Mouse (Mus musculus): ENCODE measurements at regions not wholly inside any gene's neighbourhood (a gene's known extent, or its start where the extent isn't known, plus 50 kb on each side); places are given as distances from the start of the nearest gene placed in this dataset.

DNA sequence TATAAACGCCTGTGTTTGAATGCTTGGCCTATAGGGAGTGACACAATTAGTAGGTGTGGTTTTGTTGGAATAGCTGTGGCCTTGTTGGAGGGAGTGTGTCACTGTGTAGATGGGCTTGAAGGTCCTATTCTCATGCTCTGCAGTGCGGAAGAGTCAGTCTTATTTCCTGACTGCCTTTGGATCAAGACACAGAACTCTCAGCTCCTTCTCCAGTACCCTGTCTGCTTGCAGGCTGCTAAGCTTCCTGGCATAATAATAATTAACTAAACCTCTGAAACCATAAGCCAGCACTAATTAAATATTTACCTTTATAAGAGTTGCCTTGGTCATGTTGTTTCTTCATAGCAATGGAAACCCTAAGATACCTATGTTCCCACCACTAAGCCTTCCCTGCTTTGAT, 409.8 kb upstream of the Sall1 start:
- no peak for ATAC-seq
- Histone ChIP-seq H3K27me3 (replicated peaks; ENCODE audit: control insufficient read depth, insufficient read depth, low read length) (no peaks in the 10 kb centered on the region), H3K27ac (ENCODE audit: low read length) (no peak overlapping the region), H3K36me3 (ENCODE audit: control insufficient read depth, insufficient read depth, low read length) (no peaks in the 10 kb centered on the region), H3K4me1 (ENCODE audit: control insufficient read depth, insufficient read depth, low read length) (no peaks in the 10 kb centered on the region), H3K9ac (ENCODE audit: low read depth, low read length) (no peak overlapping the region), H3K4me2 (ENCODE audit: low read depth, low read length) (no peak overlapping the region), H3K9me3 (ENCODE audit: control insufficient read depth, low read length) (no peaks in the 10 kb centered on the region), H3K4me3 (ENCODE audit: low read length) (no peak overlapping the region)
- 83% methylated on average over 2 of the region's 2 CpGs for WGBS

DNA sequence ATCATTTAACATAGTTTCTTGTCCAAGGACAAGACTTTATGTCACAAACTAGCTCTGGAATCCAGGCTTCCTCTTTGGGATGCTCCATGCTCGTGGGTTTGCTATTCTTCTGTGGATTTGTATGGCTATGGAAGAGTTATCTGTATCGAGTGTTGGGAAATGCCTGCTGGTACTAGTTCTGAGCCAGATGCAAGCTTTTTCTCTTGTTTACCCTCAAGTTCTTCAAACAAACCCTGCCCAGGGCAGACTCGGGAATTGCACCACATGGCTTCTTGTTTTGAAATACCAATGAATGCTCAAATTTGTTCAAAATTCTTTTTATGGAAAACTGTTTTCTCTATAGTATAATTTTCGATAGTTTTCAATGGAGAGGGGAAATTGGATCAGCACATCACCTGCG, 400.5 kb upstream of the Sall1 start:
- no peak overlapping the region for H3K27ac ChIP-seq (ENCODE audit: low read length)
- ATAC-seq, result no peak
- no peak overlapping the region for H3K9ac ChIP-seq (ENCODE audit: low read depth, low read length)
- H3K9me3 ChIP-seq (ENCODE audit: control insufficient read depth, low read length), result no peaks in the 10 kb centered on the region
- H3K4me3 ChIP-seq (ENCODE audit: low read length), result no peak overlapping the region
- no peaks in the 10 kb centered on the region for H3K36me3 ChIP-seq (ENCODE audit: control insufficient read depth, insufficient read depth, low read length)
- no peaks in the 10 kb centered on the region for H3K4me1 ChIP-seq (ENCODE audit: control insufficient read depth, insufficient read depth, low read length)
- WGBS, result 64% methylated on average over 5 of the region's 5 CpGs
- no peak overlapping the region for H3K4me2 ChIP-seq (ENCODE audit: low read depth, low read length)
- no peaks in the 10 kb centered on the region for H3K27me3 ChIP-seq (replicated peaks; ENCODE audit: control insufficient read depth, insufficient read depth, low read length)

DNA sequence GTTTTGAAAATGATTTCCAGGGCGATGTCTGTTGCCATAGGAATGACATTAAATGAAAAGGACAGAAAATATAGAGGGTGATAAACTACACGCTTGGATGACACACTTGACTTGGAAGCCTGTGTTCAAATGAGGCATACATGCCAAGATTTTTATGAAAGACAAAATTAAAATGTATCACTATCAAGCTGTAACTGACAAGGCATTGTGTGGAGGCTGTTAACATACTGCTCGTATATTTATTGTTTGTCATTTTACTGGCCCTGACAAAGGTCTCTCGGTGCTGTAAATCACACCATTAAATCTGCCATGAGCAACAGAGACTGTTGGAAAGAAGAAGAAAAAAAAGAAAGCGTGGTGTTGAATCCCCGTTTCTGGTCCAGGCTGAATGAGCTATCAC, 395.3 kb upstream of the Sall1 start:
- no peaks in the 10 kb centered on the region for H3K9me3 ChIP-seq (ENCODE audit: control insufficient read depth, low read length)
- no peaks in the 10 kb centered on the region for H3K27me3 ChIP-seq (replicated peaks; ENCODE audit: control insufficient read depth, insufficient read depth, low read length)
- H3K27ac ChIP-seq (ENCODE audit: low read length), result no peak overlapping the region
- H3K4me2 ChIP-seq (ENCODE audit: low read depth, low read length), result no peak overlapping the region
- no peak for ATAC-seq
- no peaks in the 10 kb centered on the region for H3K36me3 ChIP-seq (ENCODE audit: control insufficient read depth, insufficient read depth, low read length)
- 53% methylated on average over 6 of the region's 6 CpGs for WGBS
- H3K4me1 ChIP-seq (ENCODE audit: control insufficient read depth, insufficient read depth, low read length), result no peaks in the 10 kb centered on the region
- H3K9ac ChIP-seq (ENCODE audit: low read depth, low read length), result no peak overlapping the region
- H3K4me3 ChIP-seq (ENCODE audit: low read length), result no peak overlapping the region

GRCm38 (mm10) chr8:89426969-89427368, 383.0 kb upstream of the Sall1 start:
- WGBS, result 89% methylated on average over 3 of the region's 3 CpGs
- Histone ChIP-seq H3K27me3 (replicated peaks; ENCODE audit: control insufficient read depth, insufficient read depth, low read length) (no peaks in the 10 kb centered on the region), H3K9ac (ENCODE audit: low read depth, low read length) (no peak overlapping the region), H3K9me3 (ENCODE audit: control insufficient read depth, low read length) (no peaks in the 10 kb centered on the region), H3K36me3 (ENCODE audit: control insufficient read depth, insufficient read depth, low read length) (no peaks in the 10 kb centered on the region), H3K4me1 (ENCODE audit: control insufficient read depth, insufficient read depth, low read length) (no peaks in the 10 kb centered on the region), H3K27ac (ENCODE audit: low read length) (no peak overlapping the region), H3K4me2 (ENCODE audit: low read depth, low read length) (no peak overlapping the region), H3K4me3 (ENCODE audit: low read length) (no peak overlapping the region)
- ATAC-seq, result peak; percentile 64

DNA sequence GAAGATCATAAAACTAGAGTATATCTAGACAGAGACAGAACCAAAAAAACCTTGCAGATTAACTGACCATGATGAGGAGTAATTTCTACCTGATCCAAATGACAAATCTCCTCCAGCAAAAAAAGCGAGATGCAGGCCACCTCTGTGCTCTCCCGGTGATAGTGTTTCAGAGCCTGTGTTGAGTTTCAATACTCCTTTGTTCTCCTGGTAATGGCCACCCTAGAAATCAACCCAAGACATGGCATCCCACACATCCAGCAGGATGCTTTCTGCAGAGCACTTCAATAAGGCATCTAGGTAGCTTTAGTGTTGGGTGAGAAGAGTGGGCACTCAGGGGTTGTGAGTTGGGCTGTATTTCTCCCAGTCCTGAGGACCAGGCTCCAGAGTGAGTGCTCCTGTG, 371.3 kb upstream of the Sall1 start:
- H3K4me1 ChIP-seq (ENCODE audit: control insufficient read depth, insufficient read depth, low read length), result no peaks in the 10 kb centered on the region
- no peak overlapping the region for H3K4me3 ChIP-seq (ENCODE audit: low read length)
- H3K27me3 ChIP-seq (replicated peaks; ENCODE audit: control insufficient read depth, insufficient read depth, low read length), result no peaks in the 10 kb centered on the region
- no peak overlapping the region for H3K9ac ChIP-seq (ENCODE audit: low read depth, low read length)
- no peak for ATAC-seq
- no peak overlapping the region for H3K27ac ChIP-seq (ENCODE audit: low read length)
- WGBS, result 88% methylated on average over 2 of the region's 2 CpGs
- H3K9me3 ChIP-seq (ENCODE audit: control insufficient read depth, low read length), result no peaks in the 10 kb centered on the region
- no peaks in the 10 kb centered on the region for H3K36me3 ChIP-seq (ENCODE audit: control insufficient read depth, insufficient read depth, low read length)
- no peak overlapping the region for H3K4me2 ChIP-seq (ENCODE audit: low read depth, low read length)

GRCm38 (mm10) chr8:89412500-89412899, 368.5 kb upstream of the Sall1 start:
- Histone ChIP-seq H3K4me2 (ENCODE audit: low read depth, low read length) (no peak overlapping the region), H3K9ac (ENCODE audit: low read depth, low read length) (no peak overlapping the region), H3K36me3 (ENCODE audit: control insufficient read depth, insufficient read depth, low read length) (no peaks in the 10 kb centered on the region), H3K4me1 (ENCODE audit: control insufficient read depth, insufficient read depth, low read length) (no peaks in the 10 kb centered on the region), H3K4me3 (ENCODE audit: low read length) (no peak overlapping the region), H3K27me3 (replicated peaks; ENCODE audit: control insufficient read depth, insufficient read depth, low read length) (no peaks in the 10 kb centered on the region), H3K9me3 (ENCODE audit: control insufficient read depth, low read length) (no peaks in the 10 kb centered on the region), H3K27ac (ENCODE audit: low read length) (no peak overlapping the region)
- WGBS, result 75% methylated on average over 8 of the region's 8 CpGs
- ATAC-seq, result no peak

GRCm38 (mm10) chr8:89412046-89412445, 368.1 kb upstream of the Sall1 start:
- Histone ChIP-seq H3K27me3 (replicated peaks; ENCODE audit: control insufficient read depth, insufficient read depth, low read length) (no peaks in the 10 kb centered on the region), H3K4me3 (ENCODE audit: low read length) (no peak overlapping the region), H3K4me1 (ENCODE audit: control insufficient read depth, insufficient read depth, low read length) (no peaks in the 10 kb centered on the region), H3K4me2 (ENCODE audit: low read depth, low read length) (no peak overlapping the region), H3K9me3 (ENCODE audit: control insufficient read depth, low read length) (no peaks in the 10 kb centered on the region), H3K9ac (ENCODE audit: low read depth, low read length) (no peak overlapping the region), H3K27ac (ENCODE audit: low read length) (no peak overlapping the region), H3K36me3 (ENCODE audit: control insufficient read depth, insufficient read depth, low read length) (no peaks in the 10 kb centered on the region)
- WGBS, result 27% methylated on average over 7 of the region's 7 CpGs
- ATAC-seq, result no peak

DNA sequence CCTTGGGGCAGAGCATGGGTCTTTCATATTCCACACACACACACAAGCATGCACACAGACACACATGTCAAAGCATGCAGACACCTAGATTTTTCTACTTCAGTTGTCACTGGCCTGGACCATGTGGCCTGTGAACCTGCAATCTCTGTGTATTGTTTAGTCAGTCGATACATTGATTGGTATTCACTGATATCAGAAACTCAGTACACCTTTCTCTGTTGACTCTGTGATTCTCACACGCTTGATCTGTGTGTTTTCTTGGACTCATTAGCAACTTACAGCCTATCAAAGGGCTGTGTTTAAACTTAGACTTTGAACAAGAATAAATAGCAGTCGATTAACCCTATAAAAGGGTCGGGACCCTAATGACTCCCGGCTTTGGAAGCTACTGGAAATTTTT, 362.7 kb upstream of the Sall1 start:
- ATAC-seq, result no peak
- Histone ChIP-seq H3K27ac (ENCODE audit: low read length) (no peak overlapping the region), H3K4me3 (ENCODE audit: low read length) (no peak overlapping the region), H3K27me3 (replicated peaks; ENCODE audit: control insufficient read depth, insufficient read depth, low read length) (no peaks in the 10 kb centered on the region), H3K9ac (ENCODE audit: low read depth, low read length) (no peak overlapping the region), H3K9me3 (ENCODE audit: control insufficient read depth, low read length) (no peaks in the 10 kb centered on the region), H3K4me2 (ENCODE audit: low read depth, low read length) (no peak overlapping the region), H3K4me1 (ENCODE audit: control insufficient read depth, insufficient read depth, low read length) (no peaks in the 10 kb centered on the region), H3K36me3 (ENCODE audit: control insufficient read depth, insufficient read depth, low read length) (no peaks in the 10 kb centered on the region)
- 60% methylated on average over 5 of the region's 5 CpGs for WGBS

GRCm38 (mm10) chr8:89404287-89404686, 360.3 kb upstream of the Sall1 start:
- ATAC-seq, result no peak
- H3K4me2 ChIP-seq (ENCODE audit: low read depth, low read length), result no peak overlapping the region
- H3K9me3 ChIP-seq (ENCODE audit: control insufficient read depth, low read length), result no peaks in the 10 kb centered on the region
- H3K4me3 ChIP-seq (ENCODE audit: low read length), result no peak overlapping the region
- no peaks in the 10 kb centered on the region for H3K27me3 ChIP-seq (replicated peaks; ENCODE audit: control insufficient read depth, insufficient read depth, low read length)
- H3K9ac ChIP-seq (ENCODE audit: low read depth, low read length), result no peak overlapping the region
- H3K27ac ChIP-seq (ENCODE audit: low read length), result no peak overlapping the region
- 77% methylated on average over 3 of the region's 3 CpGs for WGBS
- H3K36me3 ChIP-seq (ENCODE audit: control insufficient read depth, insufficient read depth, low read length), result no peaks in the 10 kb centered on the region
- no peaks in the 10 kb centered on the region for H3K4me1 ChIP-seq (ENCODE audit: control insufficient read depth, insufficient read depth, low read length)

GRCm38 (mm10) chr8:89396673-89397072, 352.7 kb upstream of the Sall1 start:
- ATAC-seq, result no peak
- H3K36me3 ChIP-seq (ENCODE audit: control insufficient read depth, insufficient read depth, low read length), result no peaks in the 10 kb centered on the region

More at GRCm38 (mm10) chr8:89396673-89397072, 352.7 kb upstream of the Sall1 start:
- H3K9me3 ChIP-seq (ENCODE audit: control insufficient read depth, low read length), result no peaks in the 10 kb centered on the region
- H3K27me3 ChIP-seq (replicated peaks; ENCODE audit: control insufficient read depth, insufficient read depth, low read length), result no peaks in the 10 kb centered on the region
- no peak overlapping the region for H3K9ac ChIP-seq (ENCODE audit: low read depth, low read length)
- H3K4me2 ChIP-seq (ENCODE audit: low read depth, low read length), result no peak overlapping the region
- no peak overlapping the region for H3K4me3 ChIP-seq (ENCODE audit: low read length)
- no peak overlapping the region for H3K27ac ChIP-seq (ENCODE audit: low read length)
- no peaks in the 10 kb centered on the region for H3K4me1 ChIP-seq (ENCODE audit: control insufficient read depth, insufficient read depth, low read length)

All from intestine, embryonic 16.5 days (tissue).